Mouse (Mus musculus) kidney, embryonic 15.5 days (tissue): Measurements from ENCODE around the gene Pqbp1. TPM values are rescaled to one million over a fixed set of nuclear protein-coding genes. Genes with fewer than 3 reads are reported as not detected.

Experiments
- ATAC-seq: fragments of 200-750 bp; cut with Nextera tagmentation; replicated peaks from 2 replicates; pipeline ENCODE4 v1.8.0; 2017; ENCODE audit warnings: moderate TSS enrichment; ENCODE audit not compliant: low FRiP score
- H3K27ac ChIP-seq: fragments of 300-500 bp; sonication (generic); 2 replicates; pipeline ENCODE4 v1.5.1; 2015; ENCODE audit warnings: mild to moderate bottlenecking, inconsistent platforms
- H3K27me3 ChIP-seq: fragments of 300-500 bp; sonication (generic); 2 replicates; pipeline ENCODE4 v1.6.1; 2015; ENCODE audit warnings: inconsistent platforms
- H3K36me3 ChIP-seq: fragments of 300-500 bp; sonication (generic); 2 replicates; pipeline ENCODE4 v1.6.1; 2015; ENCODE audit warnings: inconsistent platforms
- H3K4me1 ChIP-seq: fragments of 300-500 bp; sonication (generic); 2 replicates; pipeline ENCODE4 v1.6.1; 2015; ENCODE audit warnings: inconsistent platforms
- H3K4me2 ChIP-seq: fragments of 300-500 bp; sonication (generic); 2 replicates; pipeline ENCODE4 v1.6.1; 2015; ENCODE audit warnings: moderate library complexity, mild to moderate bottlenecking, inconsistent platforms
- H3K4me3 ChIP-seq: fragments of 300-500 bp; sonication (generic); replicated peaks from 2 replicates; pipeline ENCODE4 v1.5.1; 2015; ENCODE audit warnings: mild to moderate bottlenecking, inconsistent platforms
- H3K9ac ChIP-seq: fragments of 300-500 bp; sonication (generic); 2 replicates; pipeline ENCODE4 v1.6.1; 2015; ENCODE audit warnings: mild to moderate bottlenecking, inconsistent platforms
- H3K9me3 ChIP-seq: fragments of 300-500 bp; sonication (generic); replicated peaks from 2 replicates; pipeline ENCODE4 v1.6.1; 2016; ENCODE audit warnings: inconsistent platforms
- WGBS: fragments of 180-500 bp; shearing (Covaris S2); methylation state at CpG from one replicate; pipeline ENCODE4 v1.1.7; 2015; ENCODE audit warnings: mixed read lengths; 5-methylcytosine and 5-hydroxymethylcytosine counted together
- polyA plus RNA-seq: library from polyadenylated mRNA; unstranded; fragments of >200 nt; fragmentation: Nextera tagmentation; extraction: Ambion mirVana; gene quantifications from 2 replicates; pipeline ENCODE4 v1.2.1, GENCODE M21; 2015

Gene Pqbp1
- polyA plus RNA-seq, 1 experiment from 2014 or later, result 119 TPM

DNA sequence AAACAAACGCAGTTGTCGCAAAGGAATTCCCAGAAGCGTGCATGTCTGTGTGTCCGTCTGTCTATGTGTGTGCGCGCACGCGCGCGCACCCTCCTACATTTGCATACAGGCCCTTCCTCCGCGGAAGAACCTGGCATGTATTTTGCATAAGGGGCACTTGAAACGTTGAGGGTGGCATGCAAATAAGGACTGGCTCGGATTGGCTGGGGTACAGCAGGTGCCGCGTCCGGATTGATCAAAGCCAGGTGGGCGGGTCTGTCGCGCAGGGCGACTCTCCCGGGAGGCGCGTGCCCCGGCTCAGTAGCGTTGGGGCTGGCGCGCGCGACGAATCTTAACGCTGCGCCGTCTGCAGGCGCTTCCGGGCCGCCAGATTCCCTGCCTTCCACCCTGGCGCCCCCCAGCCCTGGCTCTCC, 21.1 kb downstream of the Pqbp1 start, which contains the start of gene Pim2:
TSS of gene Pim2 (plus strand) at position 256 of the 413 bp plus-strand sequence.
- WGBS, result 16% methylated on average over 30 of the region's 38 CpGs
- Histone ChIP-seq H3K9ac (peak within 1 kb of the TSS; percentile 49; the same call in 1 of the 2 replicates), H3K4me3 (peak within 1 kb of the TSS; percentile 51), H3K4me1 (peaks cover 11% of the 10 kb centered on the region; the same call in 1 of the 2 replicates), H3K4me2 (peak within 1 kb of the TSS; percentile 85), H3K27ac (no peak within 1 kb of the TSS), H3K9me3 (no peaks in the 10 kb centered on the region), H3K36me3 (peaks cover 16% of the 10 kb centered on the region), H3K27me3 (no peaks in the 10 kb centered on the region)
- ATAC-seq, result peak; percentile 95

DNA sequence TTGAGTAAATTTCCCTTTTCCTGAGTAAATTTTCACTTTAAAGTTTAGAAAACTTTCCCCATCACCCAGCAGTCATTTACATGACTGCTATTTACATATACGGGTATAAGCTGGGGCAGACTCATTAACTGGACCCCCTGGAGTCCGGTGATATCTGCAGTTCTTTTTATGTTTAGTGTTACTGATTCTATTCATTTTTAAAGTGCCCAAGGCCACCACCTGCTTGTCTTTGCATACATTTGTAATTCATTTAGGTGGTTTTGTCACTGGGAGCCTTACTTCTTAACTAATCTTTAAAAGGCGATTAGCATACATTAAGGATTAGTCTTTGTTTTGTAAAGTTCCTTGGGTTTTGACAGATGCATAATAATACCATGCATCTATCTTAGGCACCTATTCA, 29.2 kb downstream of the Pqbp1 start:
- no peak for ATAC-seq
- no peaks in the 10 kb centered on the region for H3K9me3 ChIP-seq
- no peak overlapping the region for H3K9ac ChIP-seq
- 45% methylated on average over 3 of the region's 3 CpGs for WGBS
- H3K4me2 ChIP-seq, result no peak overlapping the region
- H3K4me1 ChIP-seq, result no peaks in the 10 kb centered on the region
- no peaks in the 10 kb centered on the region for H3K27me3 ChIP-seq
- no peak overlapping the region for H3K4me3 ChIP-seq
- H3K27ac ChIP-seq, result no peak overlapping the region
- peaks cover 52% of the 10 kb centered on the region for H3K36me3 ChIP-seq

- Histone ChIP-seq H3K36me3 (peaks cover 39% of the 10 kb centered on the region), H3K4me3 (no peak overlapping the region), H3K4me2 (no peak overlapping the region), H3K27ac (no peak overlapping the region), H3K9me3 (no peaks in the 10 kb centered on the region), H3K4me1 (no peaks in the 10 kb centered on the region), H3K9ac (no peak overlapping the region), H3K27me3 (no peaks in the 10 kb centered on the region)
- no peak for ATAC-seq
- WGBS, result 70% methylated on average over 2 of the region's 2 CpGs
These were observed 30.6 kb downstream of the Pqbp1 start for GRCm38 (mm10) chrX:7868506-7868905.

- H3K36me3 ChIP-seq, result peaks cover 27% of the 10 kb centered on the region
- no peak overlapping the region for H3K27ac ChIP-seq
- 83% methylated on average over 1 of the region's 1 CpGs for WGBS
- ATAC-seq, result no peak
- H3K4me1 ChIP-seq, result no peaks in the 10 kb centered on the region
- H3K9me3 ChIP-seq, result no peaks in the 10 kb centered on the region
- H3K27me3 ChIP-seq, result no peaks in the 10 kb centered on the region
- no peak overlapping the region for H3K9ac ChIP-seq
- H3K4me3 ChIP-seq, result no peak overlapping the region
- no peak overlapping the region for H3K4me2 ChIP-seq
These were observed 31.9 kb downstream of the Pqbp1 start for GRCm38 (mm10) chrX:7867141-7867540.

DNA sequence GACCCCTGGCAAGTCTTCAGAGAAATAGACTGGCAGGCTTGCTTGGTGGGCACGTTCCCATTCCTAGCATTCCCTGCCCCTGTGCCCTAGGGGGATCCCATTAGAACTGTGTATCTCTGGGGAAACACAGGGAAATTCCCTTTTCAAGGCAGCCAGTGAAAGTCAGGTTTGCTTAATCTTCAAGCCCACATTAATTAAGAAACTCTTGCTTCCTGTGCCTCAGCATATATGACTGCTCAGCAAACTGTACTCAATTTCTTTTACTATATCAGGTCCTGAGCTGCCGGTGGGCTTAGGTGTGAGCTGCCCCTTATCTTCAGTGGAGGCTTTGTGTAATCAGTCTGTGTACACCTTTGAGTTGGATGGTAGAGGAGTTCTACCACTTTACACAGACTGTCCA, 33.3 kb downstream of the Pqbp1 start:
- Histone ChIP-seq H3K27ac (no peak overlapping the region), H3K27me3 (no peaks in the 10 kb centered on the region), H3K4me3 (no peak overlapping the region), H3K36me3 (peaks cover 15% of the 10 kb centered on the region), H3K4me2 (no peak overlapping the region), H3K9me3 (no peaks in the 10 kb centered on the region), H3K4me1 (no peaks in the 10 kb centered on the region), H3K9ac (no peak overlapping the region)
- no peak for ATAC-seq
- WGBS, result 75% methylated on average over 2 of the region's 2 CpGs

- Histone ChIP-seq H3K4me2 (no peak overlapping the region), H3K9me3 (no peaks in the 10 kb centered on the region), H3K4me1 (no peaks in the 10 kb centered on the region), H3K9ac (no peak overlapping the region), H3K27me3 (no peaks in the 10 kb centered on the region), H3K36me3 (peaks cover 15% of the 10 kb centered on the region), H3K27ac (no peak overlapping the region), H3K4me3 (no peak overlapping the region)
- WGBS, result 76% methylated on average over 2 of the region's 2 CpGs
- ATAC-seq, result no peak
These were observed 33.7 kb downstream of the Pqbp1 start for GRCm38 (mm10) chrX:7865343-7865742.

DNA sequence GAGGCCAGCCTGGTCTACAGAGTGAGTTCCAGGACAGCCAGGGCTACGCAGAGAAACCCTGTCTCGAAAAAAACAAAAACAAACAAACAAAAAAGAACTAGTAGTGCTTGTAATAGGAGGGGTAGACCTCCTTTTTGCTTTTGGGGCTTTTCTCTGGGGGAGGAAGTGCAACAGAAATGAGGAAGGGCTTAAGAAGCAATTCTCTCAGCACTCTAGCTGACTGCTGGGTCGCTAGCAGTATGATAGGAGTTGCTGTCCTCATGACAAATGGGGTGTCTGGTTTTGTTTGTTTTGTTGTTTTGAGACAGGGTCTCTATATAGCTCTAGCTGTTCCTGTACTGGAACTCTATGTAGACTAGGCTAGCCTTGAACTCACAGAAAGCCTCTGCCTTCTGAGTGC, 34.5 kb downstream of the Pqbp1 start:
- Histone ChIP-seq H3K4me3 (no peak overlapping the region), H3K27me3 (no peaks in the 10 kb centered on the region), H3K36me3 (peaks cover 18% of the 10 kb centered on the region), H3K4me1 (no peaks in the 10 kb centered on the region), H3K9ac (no peak overlapping the region), H3K4me2 (no peak overlapping the region), H3K9me3 (no peaks in the 10 kb centered on the region), H3K27ac (no peak overlapping the region)
- no peak for ATAC-seq
- 70% methylated on average over 3 of the region's 3 CpGs for WGBS

GRCm38 (mm10) chrX:7863181-7863580, 35.9 kb downstream of the Pqbp1 start:
- Histone ChIP-seq H3K4me3 (no peak overlapping the region), H3K4me2 (no peak overlapping the region), H3K4me1 (no peaks in the 10 kb centered on the region), H3K36me3 (peaks cover 21% of the 10 kb centered on the region), H3K27ac (no peak overlapping the region), H3K27me3 (no peaks in the 10 kb centered on the region), H3K9ac (no peak overlapping the region), H3K9me3 (no peaks in the 10 kb centered on the region)
- no peak for ATAC-seq
- WGBS, result 87% methylated on average over 1 of the region's 1 CpGs

GRCm38 (mm10) chrX:7859191-7859753, 39.8 kb downstream of the Pqbp1 start:
- Histone ChIP-seq H3K27ac (no peak overlapping the region), H3K9ac (no peak overlapping the region), H3K4me3 (no peak overlapping the region), H3K4me2 (no peak overlapping the region), H3K4me1 (no peaks in the 10 kb centered on the region), H3K9me3 (no peaks in the 10 kb centered on the region), H3K36me3 (peaks cover 20% of the 10 kb centered on the region), H3K27me3 (no peaks in the 10 kb centered on the region)
- 70% methylated on average over 3 of the region's 3 CpGs for WGBS
- ATAC-seq, result no peak

GRCm38 (mm10) chrX:7854578-7854977, 44.5 kb downstream of the Pqbp1 start:
- H3K4me3 ChIP-seq, result no peak overlapping the region
- H3K9me3 ChIP-seq, result no peaks in the 10 kb centered on the region
- WGBS, result 54% methylated on average over 2 of the region's 2 CpGs
- no peak overlapping the region for H3K27ac ChIP-seq
- ATAC-seq, result no peak
- no peak overlapping the region for H3K4me2 ChIP-seq
- no peaks in the 10 kb centered on the region for H3K4me1 ChIP-seq
- peaks cover 20% of the 10 kb centered on the region for H3K36me3 ChIP-seq
- no peak overlapping the region for H3K9ac ChIP-seq
- H3K27me3 ChIP-seq, result no peaks in the 10 kb centered on the region

DNA sequence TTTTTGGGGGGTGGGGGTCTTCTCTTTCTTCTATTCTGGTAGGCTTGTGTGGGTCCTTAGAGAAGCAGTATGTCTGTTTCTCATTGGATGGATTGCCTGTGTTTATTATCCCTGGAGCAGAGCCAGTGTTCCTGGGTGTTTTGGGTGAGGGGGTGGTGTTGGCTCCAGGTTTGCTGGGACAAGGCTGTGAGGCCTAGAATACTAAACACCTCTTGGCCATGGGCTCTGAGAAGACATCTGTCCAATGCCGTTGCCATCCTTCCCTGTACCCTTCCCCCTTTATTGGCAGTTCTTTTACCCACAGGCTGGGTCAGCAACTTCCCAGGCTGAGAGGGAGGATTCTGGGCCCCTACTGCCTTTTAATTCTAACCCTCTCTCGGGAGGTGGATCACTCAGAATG, 51.2 kb downstream of the Pqbp1 start:
- Histone ChIP-seq H3K27me3 (no peaks in the 10 kb centered on the region), H3K9ac (no peak overlapping the region), H3K36me3 (peaks cover 11% of the 10 kb centered on the region; the same call in 1 of the 2 replicates), H3K27ac (no peak overlapping the region), H3K9me3 (no peaks in the 10 kb centered on the region), H3K4me3 (no peak overlapping the region), H3K4me2 (no peak overlapping the region), H3K4me1 (peaks cover 14% of the 10 kb centered on the region)
- 92% methylated on average over 2 of the region's 2 CpGs for WGBS
- ATAC-seq, result no peak
